Mouse (Mus musculus) CD4-positive naive resting alpha-beta T cell, adult 76 days (primary cell): ENCODE data around the gene Reg2. TPM values are rescaled to one million over a fixed set of nuclear protein-coding genes. Genes with fewer than 3 reads are reported as not detected.

Experiments
- total RNA-seq: library from RNA; stranded (reverse); gene quantifications from one replicate; pipeline ENCODE4 v1.2.4, GENCODE M21; 2023

Reg2 gene
- not detected for total RNA-seq

DNA sequence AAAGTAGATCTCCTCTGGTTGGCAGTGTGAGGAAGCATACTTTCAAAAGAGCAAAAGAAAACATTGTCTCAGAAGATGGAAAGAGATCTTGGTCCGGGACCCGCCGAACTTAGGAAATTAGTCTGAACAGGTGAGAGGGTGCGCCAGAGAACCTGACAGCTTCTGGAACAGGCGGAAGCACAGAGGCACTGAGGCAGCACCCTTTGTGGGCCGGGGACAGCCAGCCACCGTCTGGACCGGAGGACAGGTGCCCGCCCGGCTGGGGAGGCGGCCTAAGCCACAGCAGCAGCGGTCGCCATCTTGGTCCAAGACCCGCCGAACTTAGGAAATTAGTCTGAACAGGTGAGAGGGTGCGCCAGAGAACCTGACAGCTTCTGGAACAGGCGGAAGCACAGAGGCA, at the start of gene Reg2:
Gene Reg2, plus strand, starts transcription at position 301 of the 400 bp plus-strand sequence.

DNA sequence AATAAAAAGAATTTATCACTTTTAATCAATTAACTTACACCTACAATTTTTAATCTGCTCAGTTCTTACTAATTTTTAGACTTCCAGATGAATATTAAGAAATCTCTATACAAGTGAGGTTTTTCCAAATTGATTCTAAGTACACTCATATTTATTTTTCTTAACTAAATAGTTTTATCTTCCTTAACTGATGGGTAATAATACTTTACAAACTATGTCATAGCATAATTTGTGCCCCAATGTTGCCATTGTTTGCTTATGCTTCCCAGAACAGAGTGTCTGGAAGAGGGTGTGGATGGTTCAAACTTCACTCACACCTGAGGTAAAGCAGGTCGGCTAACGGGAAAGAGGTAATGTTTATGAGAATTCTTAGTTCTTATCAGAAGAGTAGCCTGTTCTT, 25.1 kb upstream of the Reg2 start, which contains the start of gene Reg3b:
Gene Reg3b, plus strand, starts transcription at position 301 of the 400 bp plus-strand sequence.

DNA sequence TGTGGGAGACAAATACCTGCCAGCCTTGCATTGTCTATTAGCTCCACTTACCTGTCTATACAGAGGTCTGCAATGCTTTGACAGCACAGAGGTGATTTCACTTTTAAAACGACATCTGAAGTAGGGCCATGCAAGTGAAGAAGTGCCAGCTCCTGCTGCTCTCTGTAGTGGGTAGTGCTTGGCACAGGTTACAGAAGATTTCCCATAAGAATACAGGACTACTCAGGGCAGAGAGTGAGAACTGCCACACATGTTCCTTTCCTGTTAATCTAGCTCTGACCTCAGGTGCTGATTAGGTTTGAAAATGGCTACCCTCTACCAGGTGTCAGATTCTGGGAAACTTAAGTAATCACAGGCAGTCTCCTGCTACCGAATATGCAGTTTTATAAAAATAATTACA, 16.7 kb upstream of the Reg2 start, which contains the start of gene Reg3d:
Gene Reg3d, minus strand, starts transcription at position 101 of the 400 bp plus-strand sequence.

DNA sequence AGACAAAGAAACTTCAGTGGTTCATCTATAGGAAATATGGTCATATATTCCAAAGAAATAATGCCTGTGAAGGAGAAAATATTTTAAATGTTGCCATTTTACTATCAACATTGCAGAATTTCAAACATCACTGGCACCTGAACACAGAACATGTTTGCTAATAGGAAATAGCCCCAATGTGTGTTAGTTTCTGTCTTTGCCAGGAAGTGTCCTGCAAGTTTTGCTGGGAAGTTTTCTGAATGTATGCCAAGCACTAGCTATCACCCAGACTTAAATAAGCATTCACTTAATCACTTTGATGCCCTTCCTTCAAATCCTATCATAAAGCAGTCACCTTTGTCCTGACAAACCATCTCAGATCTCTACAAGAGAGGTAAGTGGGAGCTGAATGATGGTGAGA, 15.0 kb upstream of the Reg2 start, which contains the start of gene Reg3a:
Gene Reg3a, plus strand, starts transcription at position 301 of the 400 bp plus-strand sequence.

DNA sequence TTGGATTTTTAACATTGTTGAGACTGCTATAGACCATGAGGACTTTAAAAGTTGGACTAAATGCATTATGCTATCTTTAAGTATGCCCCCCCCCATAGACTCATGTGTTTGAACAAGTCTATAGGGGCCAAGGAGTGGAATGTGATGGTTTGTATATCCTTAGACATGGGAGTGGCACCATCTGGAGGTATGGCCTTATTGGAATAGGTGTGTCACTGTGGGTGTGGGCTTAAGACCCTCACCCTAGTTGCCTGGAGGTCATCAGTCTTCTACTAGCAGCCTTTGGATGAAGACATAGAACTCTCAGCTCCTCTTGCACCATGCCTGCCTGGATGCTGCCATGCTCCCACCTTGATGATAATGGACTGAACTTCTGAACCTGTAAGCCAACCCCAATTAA, 27.0 kb downstream of the Reg2 start, which contains the start of gene Reg1:
Gene Reg1, plus strand, starts transcription at position 301 of the 400 bp plus-strand sequence.

Other genes with a start within 250 kb of the Reg2 start
- gene Reg3b, start 25.0 kb upstream of the Reg2 start, total RNA-seq, result not detected
- gene Reg3d, start 16.8 kb upstream of the Reg2 start, total RNA-seq, result not detected
- not detected for gene Reg3a, start 14.9 kb upstream of the Reg2 start, total RNA-seq
- 0.79 TPM for gene Reg1, start 27.1 kb downstream of the Reg2 start, total RNA-seq
- gene Reg3g, start 73.2 kb downstream of the Reg2 start, total RNA-seq, result not detected